Mouse (Mus musculus) heart, postnatal 4 days (tissue): ENCODE measurements around the gene Tdpoz2. TPM values are rescaled to one million over a fixed set of nuclear protein-coding genes. Genes with fewer than 3 reads are reported as not detected.
"Not testable (repeated sequence)": the region's sequence is repeated elsewhere in the genome, so short reads cannot be mapped to it uniquely, and the experiment has no call there.

ENCODE experiments used
- DNase-seq: peaks from one replicate; pipeline ENCODE4 v3.0.0; 2021
- total RNA-seq, 2 experiments: library from RNA; stranded (reverse); gene quantifications; 2 replicates each; pipeline ENCODE4 v1.2.3; 2021

Tdpoz2 gene
- not detected for total RNA-seq

DNA sequence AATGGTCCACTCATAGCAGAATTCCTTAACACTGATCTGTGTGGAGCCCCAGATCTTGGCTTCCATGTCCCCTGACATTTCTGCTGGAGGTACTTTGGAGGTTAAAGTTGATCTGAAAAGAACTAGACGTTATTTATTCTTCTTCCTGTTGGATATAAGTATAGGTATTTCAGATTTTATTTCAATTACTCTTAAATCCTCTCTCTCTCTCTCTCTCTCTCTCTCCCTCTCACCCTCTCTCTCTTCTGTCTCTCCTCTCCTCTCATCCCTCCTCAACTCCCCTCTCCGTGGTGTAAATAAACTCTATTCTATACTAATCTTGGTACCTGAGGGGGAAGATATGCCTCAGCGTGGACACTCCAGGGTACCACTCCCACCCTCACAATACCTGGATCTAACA, at the start of gene Tdpoz2:
TSS of gene Tdpoz2 (minus strand) at position 101 of the 400 bp plus-strand sequence.
- DNase-seq = no peak

DNA sequence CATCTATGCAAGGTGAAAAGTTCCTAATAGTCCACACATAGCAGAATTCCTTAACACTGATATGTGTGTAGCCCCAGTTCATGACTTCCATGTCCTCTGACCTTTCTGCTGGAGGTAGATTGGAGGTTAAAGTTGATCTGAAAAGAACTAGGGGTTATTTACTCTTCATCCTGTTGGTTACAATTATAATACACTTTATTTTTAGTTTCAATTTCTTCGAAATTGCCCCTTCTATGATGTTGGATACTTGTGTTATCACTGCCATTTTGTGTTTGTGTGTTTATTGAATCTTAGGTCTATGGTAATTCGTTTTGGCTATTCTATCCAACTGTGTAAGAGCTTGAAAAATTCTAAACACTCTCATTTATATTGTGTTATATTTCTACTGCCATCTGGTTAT, 40.5 kb upstream of the Tdpoz2 start, which contains the start of gene Gm37596:
TSS of gene Gm37596 (minus strand) at position 101 of the 400 bp plus-strand sequence.
- DNase-seq = not testable (repeated sequence)

DNA sequence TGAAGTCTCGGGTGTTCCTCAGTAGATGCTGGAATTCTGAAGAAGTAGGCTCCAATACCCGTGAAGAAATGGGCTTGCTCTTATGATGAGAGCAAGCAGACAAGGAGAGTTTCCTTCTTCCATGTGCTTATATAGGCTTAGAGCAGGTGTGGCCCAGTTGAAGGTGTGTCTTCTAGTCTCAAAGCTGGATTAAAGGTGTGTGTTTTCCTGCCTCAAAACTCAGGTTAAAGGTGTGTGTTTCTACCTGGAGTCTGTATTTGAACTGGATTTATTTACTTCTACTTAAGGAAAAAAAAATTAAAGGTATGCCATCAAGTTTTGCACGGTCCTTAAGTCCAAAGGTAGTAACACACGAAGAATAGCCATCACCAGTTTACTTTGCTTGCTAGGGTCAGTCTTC, 23.7 kb upstream of the Tdpoz2 start, which contains the start of gene Tdpoz1:
TSS of gene Tdpoz1 (minus strand) at position 101 of the 400 bp plus-strand sequence.
- not testable (repeated sequence) for DNase-seq

DNA sequence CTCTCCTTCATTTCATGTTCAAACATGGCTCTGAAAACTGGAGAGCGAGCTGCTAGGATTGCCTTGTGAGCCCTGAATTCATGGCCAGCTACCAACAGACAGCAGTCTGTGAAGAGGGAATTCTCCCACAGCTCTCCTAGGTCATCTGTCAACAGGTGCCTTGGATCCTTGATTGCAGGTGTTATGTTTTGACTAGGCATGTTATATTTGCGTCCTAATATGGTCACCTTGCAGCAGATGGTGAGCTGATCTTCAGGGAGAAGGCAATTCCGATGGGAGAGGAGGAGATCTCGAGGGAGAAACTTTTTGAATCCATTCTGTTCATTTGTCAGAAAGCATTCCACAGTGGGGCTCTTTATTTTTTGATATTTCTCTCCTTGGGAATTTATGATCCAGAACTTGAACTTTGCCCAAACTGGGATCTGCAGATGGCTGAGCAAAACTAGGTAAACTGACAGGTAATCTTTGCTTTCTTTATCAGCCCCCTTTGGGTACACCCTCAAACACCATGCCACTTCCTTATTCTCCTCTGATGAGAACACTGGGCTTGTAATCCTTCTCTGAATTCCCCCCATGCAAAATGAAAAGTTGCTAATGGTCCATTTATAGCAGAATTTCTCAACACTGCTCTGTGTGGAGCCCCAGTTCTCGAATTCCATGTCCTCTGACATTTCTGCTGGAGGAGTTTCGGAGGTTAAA, 18.5 kb upstream of the Tdpoz2 start:
- DNase-seq = not testable (repeated sequence)

DNA sequence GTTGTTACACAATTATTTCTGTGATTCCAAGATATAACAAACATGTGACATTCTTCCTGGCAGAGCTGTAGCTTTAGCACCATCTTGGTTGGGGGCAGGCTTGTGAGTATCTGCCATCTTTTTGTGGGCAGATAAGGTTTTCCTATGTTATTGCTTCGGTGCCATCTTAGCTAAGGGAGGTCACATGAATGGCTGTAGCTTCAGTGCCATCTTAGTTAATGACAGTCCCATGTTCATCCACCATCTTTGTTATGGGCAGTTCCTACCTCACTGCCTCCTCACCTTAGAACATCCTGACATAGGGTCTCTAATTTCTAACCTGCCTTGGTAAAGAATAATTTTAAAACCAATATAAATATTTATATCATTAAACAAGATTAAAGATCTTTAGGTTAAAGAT, 1.8 kb upstream of the Tdpoz2 start:
- DNase-seq = no peak

DNA sequence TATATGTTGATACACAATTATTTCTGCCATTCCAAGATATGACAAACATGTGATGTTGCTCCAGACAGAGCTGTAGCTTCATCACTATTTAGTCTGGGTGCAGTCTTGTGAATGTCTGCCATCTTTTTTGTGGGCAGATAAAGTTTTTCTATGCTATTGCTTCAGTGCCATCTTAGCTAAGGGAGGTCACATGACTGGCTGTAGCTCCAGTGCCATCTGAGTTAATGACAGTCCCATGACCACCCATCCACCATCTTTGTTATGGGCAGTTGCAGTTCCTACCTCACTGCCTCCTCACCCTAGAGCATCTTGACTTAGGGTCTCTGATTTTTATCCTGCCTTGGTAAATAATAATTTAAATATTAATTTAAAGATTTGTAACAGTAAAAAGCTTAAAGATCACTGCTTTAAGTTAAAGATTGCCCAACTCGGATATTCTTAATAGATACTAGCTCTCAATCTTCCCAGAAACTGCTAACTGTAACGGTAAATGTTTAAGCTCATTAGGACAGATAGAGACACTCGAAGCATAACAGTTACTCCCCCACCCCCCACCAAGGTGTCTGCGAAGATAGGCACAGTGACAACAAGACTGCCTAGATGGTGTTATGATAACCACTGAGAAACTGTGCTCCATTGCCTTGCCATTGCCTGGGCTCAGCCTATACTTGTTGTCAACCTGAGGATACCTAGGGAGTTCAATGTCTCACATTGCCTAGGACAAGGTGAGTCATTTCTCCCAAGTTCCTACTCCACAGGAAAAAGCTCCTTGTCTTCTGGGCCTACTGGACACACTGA, 21.4 kb downstream of the Tdpoz2 start:
- not testable (repeated sequence) for DNase-seq

DNA sequence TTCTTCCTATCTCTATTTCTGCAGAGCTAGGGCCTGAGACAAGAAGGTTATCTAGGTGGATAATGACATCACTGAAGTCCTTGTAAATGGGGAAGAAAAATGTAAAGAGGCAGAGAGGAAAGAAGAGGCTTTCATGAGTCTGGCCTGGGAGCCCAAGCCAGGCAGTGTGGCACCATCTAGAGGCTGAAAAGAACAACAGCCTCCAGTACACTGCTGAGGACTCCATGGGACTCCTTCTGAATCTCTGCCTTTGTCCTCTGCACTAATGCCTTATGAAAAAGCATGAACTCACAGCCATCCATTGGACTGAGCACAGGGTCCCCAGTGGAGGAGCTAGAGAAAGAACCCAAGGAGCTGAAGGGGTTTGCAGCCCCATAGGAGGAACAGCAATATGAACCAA, 43.5 kb downstream of the Tdpoz2 start:
- DNase-seq = peak; percentile 24

DNA sequence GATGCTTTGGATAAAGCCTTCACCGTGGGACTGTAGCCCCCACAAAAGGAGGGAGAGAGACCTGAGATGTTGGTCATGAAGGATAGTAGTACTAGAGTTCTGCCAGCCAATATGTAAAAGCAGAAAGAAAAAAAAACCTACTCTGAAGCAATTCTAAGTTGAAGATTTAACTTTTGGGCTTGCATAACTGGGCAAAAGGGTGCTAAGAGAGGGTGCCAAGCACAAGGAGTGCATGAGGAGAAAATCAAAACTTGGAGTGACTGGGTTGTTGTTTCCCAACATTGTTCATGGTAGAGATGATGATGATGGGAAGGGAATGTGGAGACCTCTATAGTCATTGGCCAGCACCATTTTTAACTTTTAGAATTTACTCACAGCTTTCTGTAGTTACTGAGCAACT, 50.6 kb downstream of the Tdpoz2 start:
- DNase-seq = no peak

Other genes with a start within 250 kb of the Tdpoz2 start
- gene Tchh, start 210.4 kb downstream of the Tdpoz2 start, total RNA-seq = under 1 TPM; 0.20 to 0.26 TPM
- gene Tchhl1, start 183.9 kb downstream of the Tdpoz2 start, total RNA-seq = not detected
- 100 to 1,000 TPM; 243 to 300 TPM for gene S100a11, start 132.2 kb downstream of the Tdpoz2 start, total RNA-seq
- gene S100a10, start 97.6 kb downstream of the Tdpoz2 start, total RNA-seq = 100 to 1,000 TPM; 174 to 179 TPM
- gene Tdpoz1, start 23.6 kb upstream of the Tdpoz2 start, total RNA-seq = not detected
- not detected for gene Gm37596, start 40.4 kb upstream of the Tdpoz2 start, total RNA-seq
- not detected for gene Gm5773, start 120.3 kb upstream of the Tdpoz2 start, total RNA-seq
- not detected for gene Tdpoz4, start 143.7 kb upstream of the Tdpoz2 start, total RNA-seq
- not detected for gene Tdpoz3, start 173.3 kb upstream of the Tdpoz2 start, total RNA-seq